Mouse (Mus musculus) bone marrow macrophage, adult 2 months (primary cell): ENCODE results near the gene Rab42. TPM values are rescaled to one million over a fixed set of nuclear protein-coding genes. Genes with fewer than 3 reads are reported as not detected.
A peak's percentile ranks its signal among the peaks of the same experiment; 100 is the strongest.

ENCODE experiments used
- H3K27ac ChIP-seq: 2 replicates; pipeline ENCODE4 v1.5.1; 2012; ENCODE audit warnings: low read depth, low read length; ENCODE audit not compliant: insufficient read depth
- H3K4me1 ChIP-seq: 2 replicates; pipeline ENCODE4 v1.6.1; 2012; ENCODE audit warnings: low read length; ENCODE audit not compliant: control insufficient read depth, insufficient read depth
- H3K4me3 ChIP-seq: 2 replicates; pipeline ENCODE4 v1.5.1; 2012; ENCODE audit warnings: mild to moderate bottlenecking, low read length, moderate library complexity; ENCODE audit not compliant: insufficient read depth
- CTCF ChIP-seq: IDR thresholded peaks from 2 replicates; pipeline ENCODE4 v1.5.1; 2012; ENCODE audit warnings: low read depth, mild to moderate bottlenecking, low read length, moderate library complexity
- POLR2A ChIP-seq: IDR thresholded peaks from 2 replicates; pipeline ENCODE4 v1.6.1; 2012; ENCODE audit warnings: mild to moderate bottlenecking, low read depth, low read length, borderline replicate concordance
- polyA plus RNA-seq: library from polyadenylated mRNA; stranded (reverse); fragments of >200 nt; gene quantifications from 2 replicates; pipeline ENCODE4 v1.2.4, GENCODE M21; 2012; ENCODE audit not compliant: missing spikeins, insufficient read depth, insufficient read length

Rab42 gene
- polyA plus RNA-seq: 1.5 TPM in 1 of 2 replicates, not detected in the other

GRCm38 (mm10) chr4:132302939-132303479 is at the start of gene Rab42:
Gene Rab42, minus strand, starts transcription at chr4:132303385.
- no peak for TF ChIP-seq POLR2A
- TF ChIP-seq CTCF: no peak
- Histone ChIP-seq H3K27ac (no peak within 1 kb of the TSS), H3K4me1 (peaks cover 2% of the 10 kb centered on the region; the same call in 1 of the 2 replicates), H3K4me3 (peak within 1 kb of the TSS; percentile 61)

DNA sequence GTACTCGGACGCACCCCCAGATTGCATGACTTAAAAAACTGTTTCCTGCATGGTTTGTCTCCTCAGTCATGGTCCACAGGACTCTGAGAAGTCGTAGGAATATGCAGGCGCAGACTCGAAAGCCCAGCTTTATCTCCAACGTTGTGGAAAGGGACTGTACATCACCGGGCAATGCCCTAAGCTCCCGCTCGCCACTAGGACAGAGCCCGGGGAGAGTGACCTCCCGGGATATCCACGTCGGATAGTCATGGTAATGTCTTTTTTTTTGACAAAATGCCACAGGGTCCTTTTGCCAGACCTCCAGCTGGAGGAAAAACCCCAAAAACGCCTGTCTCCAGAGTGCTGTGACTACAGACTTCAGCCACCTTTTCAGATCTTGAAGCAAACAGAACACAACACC is 49.6 kb upstream of the Rab42 start:
- peak overlapping the region; percentile 95 for H3K4me3 ChIP-seq
- peak overlapping the region; percentile 91 for H3K27ac ChIP-seq
- TF ChIP-seq CTCF: no peak
- TF ChIP-seq POLR2A: no peak
- H3K4me1 ChIP-seq: peaks cover 14% of the 10 kb centered on the region

GRCm38 (mm10) chr4:132351401-132351800 is 48.2 kb upstream of the Rab42 start:
- Histone ChIP-seq H3K4me3 (peak overlapping the region; percentile 95), H3K4me1 (peaks cover 14% of the 10 kb centered on the region), H3K27ac (peak overlapping the region; percentile 34)
- no peak for TF ChIP-seq POLR2A

DNA sequence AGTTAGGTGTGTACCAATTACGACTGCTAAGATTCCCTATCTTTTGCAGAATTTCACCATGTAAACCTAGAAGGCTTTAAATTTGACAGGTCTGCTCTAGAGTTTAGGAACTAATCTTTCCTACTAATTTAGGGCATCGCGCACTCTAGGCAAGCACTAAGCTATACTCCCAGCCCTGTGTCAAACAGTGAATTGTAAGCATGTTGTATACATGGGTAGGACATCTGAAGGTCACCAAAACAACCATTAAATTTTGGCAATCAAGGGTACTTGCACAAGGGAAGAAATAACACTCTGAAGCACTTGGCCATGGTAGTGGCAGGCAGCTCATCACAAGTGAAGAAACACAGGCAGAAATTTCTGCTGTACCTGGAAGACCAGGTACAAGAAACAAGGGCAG is 47.7 kb upstream of the Rab42 start:
- no peak overlapping the region for H3K4me3 ChIP-seq
- H3K27ac ChIP-seq: no peak overlapping the region
- H3K4me1 ChIP-seq: peaks cover 16% of the 10 kb centered on the region
- TF ChIP-seq POLR2A (no peak), CTCF (no peak)

GRCm38 (mm10) chr4:132350123-132350740 is 47.0 kb upstream of the Rab42 start:
- Histone ChIP-seq H3K4me1 (peaks cover 16% of the 10 kb centered on the region), H3K4me3 (no peak overlapping the region), H3K27ac (no peak overlapping the region)
- TF ChIP-seq CTCF: no peak
- TF ChIP-seq POLR2A: no peak

DNA sequence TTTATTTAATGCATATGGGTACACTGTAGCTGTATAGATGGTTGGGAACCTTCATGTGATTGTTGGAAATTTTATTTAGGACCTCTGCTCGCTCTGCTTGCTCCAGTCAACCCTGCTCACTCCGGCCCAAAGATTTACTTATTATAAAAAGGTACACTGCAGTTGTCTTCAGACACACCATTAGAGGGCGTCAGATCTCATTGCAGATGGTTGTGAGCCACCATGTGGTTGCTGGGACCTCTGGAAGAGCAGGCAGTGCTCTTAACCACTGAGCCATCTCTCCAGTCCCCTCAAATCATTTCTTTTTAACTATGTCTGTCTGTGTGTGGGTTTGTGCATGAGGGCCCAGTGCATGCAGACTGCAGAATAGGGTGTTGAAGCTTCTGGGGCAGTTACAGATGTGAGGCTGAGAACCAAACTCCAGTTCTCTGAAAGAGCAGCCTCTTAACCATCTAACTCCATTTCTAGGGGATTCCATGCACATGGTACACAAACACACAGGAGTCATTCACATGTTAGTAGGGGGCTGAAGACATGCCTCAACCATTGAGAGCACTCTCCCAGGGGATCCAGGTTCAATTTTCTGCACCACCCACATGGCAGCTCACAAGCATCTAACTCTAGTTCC is 46.4 kb upstream of the Rab42 start:
- Histone ChIP-seq H3K27ac (no peak overlapping the region), H3K4me1 (peaks cover 14% of the 10 kb centered on the region), H3K4me3 (no peak overlapping the region)
- TF ChIP-seq CTCF (peak; percentile 60), POLR2A (no peak)

DNA sequence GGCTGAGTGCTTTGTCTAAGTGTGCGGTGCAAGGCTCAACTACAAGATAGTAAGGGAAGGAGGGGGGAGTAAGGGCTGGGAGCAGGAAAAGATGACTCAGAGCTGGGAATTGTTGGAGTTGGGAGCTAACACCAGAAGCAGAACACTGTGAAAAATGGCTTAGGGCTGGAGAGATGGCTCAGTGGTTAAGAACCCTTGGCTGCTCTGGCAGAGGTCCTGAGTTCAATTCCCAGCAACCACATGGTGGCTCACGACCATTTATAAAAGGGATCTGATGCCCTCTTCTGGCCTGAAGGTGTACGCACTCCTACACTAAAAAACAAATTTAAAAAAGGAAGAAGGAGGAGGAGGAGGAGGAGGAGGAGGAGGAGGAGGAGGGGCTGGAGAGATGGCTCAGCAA is 43.5 kb upstream of the Rab42 start:
- H3K27ac ChIP-seq: no peak overlapping the region
- H3K4me3 ChIP-seq: no peak overlapping the region
- H3K4me1 ChIP-seq: peaks cover 16% of the 10 kb centered on the region
- TF ChIP-seq POLR2A (no peak), CTCF (no peak)

DNA sequence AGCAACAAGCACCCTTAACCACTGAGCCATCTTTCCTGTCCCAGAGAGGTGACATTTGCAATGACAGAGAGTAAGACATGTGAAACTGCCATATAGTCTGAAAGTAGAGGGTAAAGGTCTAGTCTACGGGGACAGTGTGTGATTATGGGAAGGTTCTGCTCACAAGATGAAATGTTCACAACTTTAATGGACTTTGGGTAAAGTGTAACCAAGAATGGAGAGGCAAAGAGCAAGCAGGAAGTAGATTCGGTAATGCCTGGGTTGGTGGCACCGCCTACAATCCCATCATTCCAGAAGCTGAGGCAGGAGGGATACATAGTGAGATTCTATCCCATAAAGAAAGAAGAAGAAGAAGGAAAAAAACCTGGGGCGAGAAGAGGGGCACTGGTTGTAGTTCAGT is 43.1 kb upstream of the Rab42 start:
- Histone ChIP-seq H3K4me1 (peaks cover 12% of the 10 kb centered on the region), H3K4me3 (no peak overlapping the region), H3K27ac (no peak overlapping the region)

DNA sequence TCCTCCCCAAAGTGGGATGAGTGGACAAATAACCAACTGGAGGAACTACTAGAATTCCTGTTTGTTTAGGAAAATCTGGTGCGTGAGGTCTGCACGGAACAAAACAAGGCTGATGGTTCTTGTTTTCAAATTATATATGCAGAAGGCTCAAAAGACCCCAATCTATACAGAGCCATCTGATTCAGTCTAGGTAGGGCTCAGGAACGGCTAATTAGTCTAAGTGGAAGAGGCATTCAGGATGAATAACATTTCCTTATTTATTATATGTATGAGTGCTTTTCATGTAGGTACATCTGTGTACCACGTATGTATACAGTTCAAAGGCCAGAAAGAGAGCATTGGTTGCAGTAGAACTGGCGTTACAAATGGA is 42.6 kb upstream of the Rab42 start:
- TF ChIP-seq CTCF (no peak), POLR2A (no peak)
- H3K27ac ChIP-seq: no peak overlapping the region
- H3K4me3 ChIP-seq: no peak overlapping the region
- H3K4me1 ChIP-seq: peaks cover 12% of the 10 kb centered on the region

More for the DNA sequence above, 43.1 kb upstream of the Rab42 start:
- no peak for TF ChIP-seq CTCF
- no peak for TF ChIP-seq POLR2A

DNA sequence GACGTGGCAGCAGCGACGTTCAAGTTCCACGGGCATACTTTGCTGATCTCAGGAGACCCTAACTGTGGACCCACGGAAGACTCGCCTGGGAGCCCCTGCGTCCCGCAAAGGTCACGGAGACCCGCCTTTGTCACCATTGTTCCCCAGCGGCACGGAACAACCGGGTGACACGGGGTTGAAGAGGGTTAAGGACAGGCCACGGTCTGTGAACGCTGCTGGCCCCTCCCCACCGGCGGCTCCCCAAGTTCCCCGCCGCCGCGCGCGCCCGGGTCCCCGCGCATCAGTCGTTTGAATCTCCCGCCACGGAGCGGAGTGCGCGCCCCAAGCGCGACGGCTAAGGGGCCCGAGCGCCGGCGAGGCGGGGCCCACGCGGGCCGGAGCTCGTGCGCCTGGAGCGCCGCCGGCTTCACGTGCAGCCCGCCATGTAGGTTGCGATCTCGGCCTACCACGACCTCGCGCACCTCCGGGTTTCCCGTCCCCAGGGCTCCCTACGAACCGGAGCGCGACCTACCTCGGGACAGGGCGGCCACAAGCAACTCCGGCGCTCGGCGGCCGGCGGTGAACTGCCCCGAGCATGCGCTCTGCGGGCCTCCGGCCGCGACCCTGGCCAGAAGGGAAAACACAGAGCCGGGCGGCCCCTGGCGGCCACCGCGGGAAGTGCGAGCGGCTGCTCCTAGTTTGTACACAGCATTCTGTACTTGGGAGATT is 42.1 kb upstream of the Rab42 start:
- H3K4me1 ChIP-seq: peaks cover 12% of the 10 kb centered on the region
- H3K27ac ChIP-seq: peak overlapping the region; percentile 67
- peak overlapping the region; percentile 98 for H3K4me3 ChIP-seq
- TF ChIP-seq CTCF (peak; percentile 72), POLR2A (no peak)
